Mouse (Mus musculus): ENCODE measurements around the gene Fbxw8. TPM values are rescaled to one million over a fixed set of nuclear protein-coding genes. Genes with fewer than 3 reads are reported as not detected.

Fbxw8 gene
- polyA plus RNA-seq, 1 experiment from 2014 or later: 7.9 TPM

DNA sequence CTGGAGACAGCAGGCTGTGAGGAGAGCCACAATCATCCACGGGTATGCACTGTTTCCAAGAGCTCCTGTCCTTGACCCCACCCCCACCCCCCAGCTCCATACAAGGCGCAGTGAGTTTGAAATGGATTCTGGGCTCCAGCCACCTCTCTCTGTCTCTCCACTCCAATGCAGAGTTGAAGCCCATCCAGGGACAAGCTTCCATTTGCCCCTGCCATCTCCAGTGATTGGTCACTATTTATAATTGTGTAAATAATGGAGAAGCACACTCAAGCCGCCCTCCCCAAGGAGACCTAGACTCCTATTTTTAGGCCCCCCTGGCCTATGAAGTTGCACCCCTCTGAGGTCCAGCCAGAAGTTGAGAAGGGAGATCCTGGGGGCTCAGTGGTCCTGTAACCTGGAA is 132.2 kb downstream of the Fbxw8 start:
- Histone ChIP-seq H3K9ac (ENCODE audit: low read depth, low read length) (no peak overlapping the region), H3K4me2 (ENCODE audit: low read depth, low read length) (no peak overlapping the region), H3K27me3 (ENCODE audit: control insufficient read depth, insufficient read depth, low read depth, low read length) (peaks cover 29% of the 10 kb centered on the region), H3K36me3 (ENCODE audit: control insufficient read depth, insufficient read depth) (no peaks in the 10 kb centered on the region), H3K27ac (ENCODE audit: low read length) (no peak overlapping the region), H3K4me1 (ENCODE audit: control insufficient read depth, low read depth, low read length) (0 out of 2 replicates have a peak, but pooled peaks cover 2% of the 10 kb centered on the region), H3K4me3 (ENCODE audit: low read depth, low read length) (no peak overlapping the region), H3K9me3 (replicated peaks; ENCODE audit: control insufficient read depth, low read length) (no peaks in the 10 kb centered on the region)
- 48% methylated on average over 3 of the region's 3 CpGs for WGBS (ENCODE audit: insufficient replicate concordance)
- no peak for ATAC-seq (ENCODE audit: low read depth)

DNA sequence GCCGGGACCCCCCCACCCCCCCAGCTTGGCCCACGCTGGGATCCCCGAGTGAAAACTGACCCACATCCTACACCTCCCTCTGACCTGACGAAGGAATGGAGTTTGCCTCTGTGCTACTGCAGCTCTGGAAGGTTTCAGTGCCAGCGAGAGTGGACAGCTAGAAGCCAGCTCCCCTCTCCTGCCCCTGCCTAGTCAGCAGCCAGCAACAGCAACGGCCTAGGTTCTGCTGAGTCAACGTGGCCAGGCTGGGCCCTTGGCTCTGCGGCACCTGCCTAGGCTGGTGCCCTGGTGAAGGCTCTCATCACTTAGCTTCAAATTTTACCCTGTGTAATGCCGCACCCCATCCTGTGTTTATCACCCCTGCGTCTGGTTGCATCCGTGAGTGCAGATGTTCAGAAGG is 135.4 kb downstream of the Fbxw8 start:
- no peak overlapping the region for H3K9ac ChIP-seq (ENCODE audit: low read depth, low read length)
- 50% methylated on average over 11 of the region's 11 CpGs for WGBS (ENCODE audit: insufficient replicate concordance)
- no peak for ATAC-seq (ENCODE audit: low read depth)

GRCm38 (mm10) chr5:118017527-118017926 is 137.7 kb downstream of the Fbxw8 start:
- Histone ChIP-seq H3K27me3 (ENCODE audit: control insufficient read depth, insufficient read depth, low read depth, low read length) (no peaks in the 10 kb centered on the region; the same call in 1 of the 2 replicates), H3K36me3 (ENCODE audit: control insufficient read depth, insufficient read depth) (no peaks in the 10 kb centered on the region), H3K4me1 (ENCODE audit: control insufficient read depth, low read depth, low read length) (no peaks in the 10 kb centered on the region), H3K9me3 (replicated peaks; ENCODE audit: control insufficient read depth, low read length) (no peaks in the 10 kb centered on the region), H3K9ac (ENCODE audit: low read depth, low read length) (no peak overlapping the region), H3K4me2 (ENCODE audit: low read depth, low read length) (no peak overlapping the region), H3K4me3 (ENCODE audit: low read depth, low read length) (no peak overlapping the region), H3K27ac (ENCODE audit: low read length) (no peak overlapping the region)
- WGBS (ENCODE audit: insufficient replicate concordance): 50% methylated on average over 5 of the region's 5 CpGs
- no peak for ATAC-seq (ENCODE audit: low read depth)

More for the DNA sequence above, 135.4 kb downstream of the Fbxw8 start:
- no peak overlapping the region for H3K4me2 ChIP-seq (ENCODE audit: low read depth, low read length)
- no peak overlapping the region for H3K27ac ChIP-seq (ENCODE audit: low read length)
- no peaks in the 10 kb centered on the region for H3K9me3 ChIP-seq (replicated peaks; ENCODE audit: control insufficient read depth, low read length)
- no peaks in the 10 kb centered on the region; the same call in 1 of the 2 replicates for H3K27me3 ChIP-seq (ENCODE audit: control insufficient read depth, insufficient read depth, low read depth, low read length)
- no peak overlapping the region for H3K4me3 ChIP-seq (ENCODE audit: low read depth, low read length)
- H3K36me3 ChIP-seq (ENCODE audit: control insufficient read depth, insufficient read depth): no peaks in the 10 kb centered on the region
- H3K4me1 ChIP-seq (ENCODE audit: control insufficient read depth, low read depth, low read length): no peaks in the 10 kb centered on the region

DNA sequence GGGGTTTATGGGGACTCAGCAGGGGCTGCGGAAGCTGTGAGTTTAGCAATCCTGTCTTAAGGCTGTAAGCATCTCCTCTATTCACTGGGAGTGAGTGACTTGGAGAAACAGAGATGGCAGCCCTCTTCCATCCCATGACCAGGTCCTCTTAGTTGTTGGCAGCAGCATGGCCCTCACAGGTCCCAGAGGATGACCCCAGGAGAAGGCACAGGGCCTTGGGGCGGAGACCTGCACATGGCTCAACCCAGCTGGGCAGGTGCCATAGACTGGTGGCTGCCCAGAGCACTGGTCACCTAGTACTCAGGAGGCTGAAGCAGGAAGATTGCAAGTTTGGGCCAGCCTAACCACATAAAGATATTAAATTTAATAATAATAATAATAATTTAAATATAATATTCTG is 139.6 kb downstream of the Fbxw8 start:
- Histone ChIP-seq H3K27ac (ENCODE audit: low read length) (no peak overlapping the region), H3K9me3 (replicated peaks; ENCODE audit: control insufficient read depth, low read length) (no peaks in the 10 kb centered on the region)
- 76% methylated on average over 2 of the region's 2 CpGs for WGBS (ENCODE audit: insufficient replicate concordance)

DNA sequence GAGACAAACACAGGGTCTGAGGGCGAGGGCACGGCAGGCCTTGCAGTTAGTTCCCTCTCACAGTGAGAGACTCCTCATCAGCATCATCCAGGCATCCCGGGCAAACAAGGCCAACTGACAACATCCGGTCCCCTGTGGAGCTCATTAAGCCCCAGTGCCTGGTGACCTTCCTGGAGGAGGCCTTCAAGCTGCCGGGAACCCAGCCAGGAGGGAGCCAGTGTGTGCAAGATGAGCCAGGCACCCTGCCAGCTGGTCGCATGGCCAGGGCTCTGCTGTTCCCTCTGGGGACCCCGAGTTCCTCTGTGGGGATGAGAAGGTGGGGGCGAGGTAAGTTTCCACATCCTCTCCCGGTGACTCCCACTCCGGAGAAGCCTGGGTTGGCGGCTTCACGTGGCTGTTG is 140.2 kb downstream of the Fbxw8 start:
- Histone ChIP-seq H3K4me2 (ENCODE audit: low read depth, low read length) (no peak overlapping the region), H3K27ac (ENCODE audit: low read length) (no peak overlapping the region), H3K9me3 (replicated peaks; ENCODE audit: control insufficient read depth, low read length) (no peaks in the 10 kb centered on the region), H3K9ac (ENCODE audit: low read depth, low read length) (no peak overlapping the region), H3K4me1 (ENCODE audit: control insufficient read depth, low read depth, low read length) (no peaks in the 10 kb centered on the region), H3K36me3 (ENCODE audit: control insufficient read depth, insufficient read depth) (no peaks in the 10 kb centered on the region), H3K4me3 (ENCODE audit: low read depth, low read length) (no peak overlapping the region), H3K27me3 (ENCODE audit: control insufficient read depth, insufficient read depth, low read depth, low read length) (no peaks in the 10 kb centered on the region; the same call in 1 of the 2 replicates)
- ATAC-seq (ENCODE audit: low read depth): no peak
- 33% methylated on average over 12 of the region's 12 CpGs for WGBS (ENCODE audit: insufficient replicate concordance)

More for the DNA sequence above, 139.6 kb downstream of the Fbxw8 start:
- H3K27me3 ChIP-seq (ENCODE audit: control insufficient read depth, insufficient read depth, low read depth, low read length): no peaks in the 10 kb centered on the region; the same call in 1 of the 2 replicates
- no peaks in the 10 kb centered on the region for H3K4me1 ChIP-seq (ENCODE audit: control insufficient read depth, low read depth, low read length)
- H3K36me3 ChIP-seq (ENCODE audit: control insufficient read depth, insufficient read depth): no peaks in the 10 kb centered on the region
- H3K4me3 ChIP-seq (ENCODE audit: low read depth, low read length): no peak overlapping the region
- ATAC-seq (ENCODE audit: low read depth): no peak
- H3K4me2 ChIP-seq (ENCODE audit: low read depth, low read length): no peak overlapping the region
- no peak overlapping the region for H3K9ac ChIP-seq (ENCODE audit: low read depth, low read length)

Other genes starting within 250 kb of the Fbxw8 start
- 16.5 and 18.2 TPM in 2 replicates for gene Fbxo21, start 178.7 kb downstream of the Fbxw8 start, polyA plus RNA-seq (2015; fragmentation: Nextera tagmentation; extraction: Ambion mirVana)
- 1.3 and 1.9 TPM in 2 replicates for gene Tesc, start 127.7 kb downstream of the Fbxw8 start, polyA plus RNA-seq (2015; fragmentation: Nextera tagmentation; extraction: Ambion mirVana)
- gene Hrk, start 9.2 kb upstream of the Fbxw8 start, polyA plus RNA-seq (2015; fragmentation: Nextera tagmentation; extraction: Ambion mirVana): not detected in 2 replicates
- gene Rnft2, start 89.7 kb upstream of the Fbxw8 start, polyA plus RNA-seq (2015; fragmentation: Nextera tagmentation; extraction: Ambion mirVana): 0.19 TPM in 2 replicates
- 1.2 and 1.3 TPM in 2 replicates for gene 2410131K14Rik, start 89.8 kb upstream of the Fbxw8 start, polyA plus RNA-seq (2015; fragmentation: Nextera tagmentation; extraction: Ambion mirVana)